Mouse (Mus musculus) lung, adult 2 months (tissue): ENCODE measurements around the gene Rhod.

Experiments used
- CTCF ChIP-seq: fragments of 200-500 bp; IDR thresholded peaks from 2 replicates; pipeline ENCODE4 v1.5.1; 2011; ENCODE audit warnings: mild to moderate bottlenecking, low read length, control low read depth; ENCODE audit not compliant: insufficient read depth
- POLR2A ChIP-seq: fragments of 200-500 bp; IDR thresholded peaks from 2 replicates; pipeline ENCODE4 v1.6.1; 2011; ENCODE audit warnings: low read depth, mild to moderate bottlenecking, control low read depth, low read length, borderline replicate concordance; ENCODE audit errors: extremely low read depth

DNA sequence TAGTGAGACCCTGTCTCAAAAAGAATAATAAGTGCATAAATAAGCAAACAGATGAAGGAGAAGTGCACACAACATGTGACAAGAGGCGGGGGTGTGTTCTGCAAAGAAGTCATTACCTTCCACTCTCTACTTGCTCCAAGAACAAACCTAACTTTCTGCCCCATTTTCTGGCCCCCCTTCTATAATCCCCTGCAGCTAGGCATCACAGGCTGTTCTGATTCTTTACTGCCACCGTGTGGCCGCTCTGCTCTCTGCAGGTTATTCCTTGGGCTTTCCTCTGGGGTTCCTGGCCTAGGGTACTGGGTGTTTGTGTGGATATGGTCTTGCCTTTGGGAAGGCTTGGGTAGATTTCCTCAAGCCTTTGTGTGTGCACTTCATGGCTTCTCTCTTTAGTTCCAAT lies 3.2 kb upstream of the Rhod start:
- TF ChIP-seq POLR2A: no peak
- TF ChIP-seq CTCF: peak; percentile 73
